Mouse (Mus musculus): ENCODE data around the gene Rcan2. TPM values are rescaled to one million over a fixed set of nuclear protein-coding genes. Genes with fewer than 3 reads are reported as not detected.
A peak's percentile ranks its signal among the peaks of the same experiment; 100 is the strongest.

Rcan2 gene
- polyA plus RNA-seq, 1 experiment from 2014 or later, result 24.5 TPM

- 79% methylated on average over 6 of the region's 6 CpGs for WGBS
- no peak for ATAC-seq
Measured at GRCm38 (mm10) chr17:44068876-44069275, 267.7 kb downstream of the Rcan2 start.

GRCm38 (mm10) chr17:44071680-44072079 lies 270.5 kb downstream of the Rcan2 start:
- Histone ChIP-seq H3K9ac (no peak overlapping the region), H3K27ac (no peak overlapping the region), H3K9me3 (replicated peaks) (no peaks in the 10 kb centered on the region), H3K4me1 (no peaks in the 10 kb centered on the region), H3K4me2 (no peak overlapping the region), H3K36me3 (ENCODE audit: poor library complexity, severe bottlenecking) (no peaks in the 10 kb centered on the region), H3K27me3 (no peaks in the 10 kb centered on the region), H3K4me3 (no peak overlapping the region)
- ATAC-seq, result no peak

More at GRCm38 (mm10) chr17:44068876-44069275, 267.7 kb downstream of the Rcan2 start:
- no peak overlapping the region for H3K9ac ChIP-seq
- H3K27me3 ChIP-seq, result no peaks in the 10 kb centered on the region
- H3K36me3 ChIP-seq (ENCODE audit: poor library complexity, severe bottlenecking), result no peaks in the 10 kb centered on the region
- H3K4me2 ChIP-seq, result no peak overlapping the region
- H3K9me3 ChIP-seq (replicated peaks), result no peaks in the 10 kb centered on the region
- no peak overlapping the region for H3K4me3 ChIP-seq
- H3K27ac ChIP-seq, result no peak overlapping the region
- H3K4me1 ChIP-seq, result no peaks in the 10 kb centered on the region

GRCm38 (mm10) chr17:44075601-44076000 lies 274.4 kb downstream of the Rcan2 start:
- H3K4me2 ChIP-seq, result no peak overlapping the region
- peaks cover 6% of the 10 kb centered on the region for H3K4me1 ChIP-seq
- WGBS, result 88% methylated on average over 3 of the region's 3 CpGs
- H3K9me3 ChIP-seq (replicated peaks), result no peaks in the 10 kb centered on the region
- H3K4me3 ChIP-seq, result no peak overlapping the region
- no peaks in the 10 kb centered on the region for H3K27me3 ChIP-seq
- no peak overlapping the region for H3K9ac ChIP-seq
- ATAC-seq, result no peak
- no peaks in the 10 kb centered on the region for H3K36me3 ChIP-seq (ENCODE audit: poor library complexity, severe bottlenecking)
- H3K27ac ChIP-seq, result no peak overlapping the region

GRCm38 (mm10) chr17:44076051-44076680 lies 275.0 kb downstream of the Rcan2 start:
- Histone ChIP-seq H3K36me3 (ENCODE audit: poor library complexity, severe bottlenecking) (peaks cover 4% of the 10 kb centered on the region), H3K4me1 (peaks cover 6% of the 10 kb centered on the region), H3K4me3 (no peak overlapping the region), H3K9me3 (replicated peaks) (no peaks in the 10 kb centered on the region), H3K27ac (no peak overlapping the region), H3K9ac (no peak overlapping the region), H3K27me3 (no peaks in the 10 kb centered on the region), H3K4me2 (no peak overlapping the region)
- WGBS, result 56% methylated on average over 6 of the region's 6 CpGs
- ATAC-seq, result no peak

DNA sequence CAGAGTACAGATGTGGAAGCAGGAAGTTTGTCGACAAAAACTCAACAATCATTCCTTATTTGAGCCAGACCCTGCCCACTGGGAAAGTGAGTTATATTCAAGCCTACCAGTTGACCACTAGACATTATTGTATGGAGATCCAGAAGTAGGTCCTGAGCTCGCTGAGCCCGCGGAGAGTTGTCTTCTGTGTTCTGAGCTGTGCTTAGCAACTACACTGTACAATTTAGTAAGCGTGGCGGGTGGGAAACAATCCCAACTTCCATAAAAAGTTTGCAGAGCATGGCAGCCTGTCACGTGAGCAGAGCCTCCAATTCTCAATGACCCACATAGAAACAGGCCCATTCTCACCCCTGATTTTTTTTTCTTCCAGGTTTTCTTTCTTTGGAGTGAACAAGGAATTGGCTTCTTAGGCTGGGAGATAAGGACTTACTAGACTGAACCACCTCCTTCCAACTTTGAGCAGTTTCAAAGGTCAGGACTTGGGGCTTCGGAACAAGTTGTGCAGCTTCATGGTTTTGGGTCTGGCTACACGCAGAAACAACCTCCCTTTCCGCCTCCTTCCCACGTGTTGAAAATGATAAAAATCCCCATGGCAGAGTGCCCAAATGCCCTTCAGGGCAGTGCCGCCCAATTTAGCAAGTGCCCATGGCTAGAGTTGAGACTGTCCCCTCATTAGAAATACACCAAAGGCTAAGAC lies 276.1 kb downstream of the Rcan2 start:
- no peak for ATAC-seq
- no peak overlapping the region for H3K9ac ChIP-seq
- H3K27ac ChIP-seq, result no peak overlapping the region
- no peaks in the 10 kb centered on the region for H3K9me3 ChIP-seq (replicated peaks)
- H3K4me2 ChIP-seq, result no peak overlapping the region
- H3K4me3 ChIP-seq, result no peak overlapping the region
- no peaks in the 10 kb centered on the region for H3K27me3 ChIP-seq
- H3K36me3 ChIP-seq (ENCODE audit: poor library complexity, severe bottlenecking), result peaks cover 16% of the 10 kb centered on the region
- WGBS, result 81% methylated on average over 12 of the region's 12 CpGs
- H3K4me1 ChIP-seq, result peaks cover 6% of the 10 kb centered on the region

- Histone ChIP-seq H3K4me1 (peaks cover 6% of the 10 kb centered on the region), H3K27ac (no peak overlapping the region), H3K4me3 (no peak overlapping the region), H3K4me2 (no peak overlapping the region), H3K9ac (no peak overlapping the region), H3K9me3 (replicated peaks) (no peaks in the 10 kb centered on the region), H3K36me3 (ENCODE audit: poor library complexity, severe bottlenecking) (peaks cover 20% of the 10 kb centered on the region), H3K27me3 (no peaks in the 10 kb centered on the region)
- WGBS, result 59% methylated on average over 2 of the region's 2 CpGs
- no peak for ATAC-seq
Measured at GRCm38 (mm10) chr17:44077843-44078160, 276.7 kb downstream of the Rcan2 start.

DNA sequence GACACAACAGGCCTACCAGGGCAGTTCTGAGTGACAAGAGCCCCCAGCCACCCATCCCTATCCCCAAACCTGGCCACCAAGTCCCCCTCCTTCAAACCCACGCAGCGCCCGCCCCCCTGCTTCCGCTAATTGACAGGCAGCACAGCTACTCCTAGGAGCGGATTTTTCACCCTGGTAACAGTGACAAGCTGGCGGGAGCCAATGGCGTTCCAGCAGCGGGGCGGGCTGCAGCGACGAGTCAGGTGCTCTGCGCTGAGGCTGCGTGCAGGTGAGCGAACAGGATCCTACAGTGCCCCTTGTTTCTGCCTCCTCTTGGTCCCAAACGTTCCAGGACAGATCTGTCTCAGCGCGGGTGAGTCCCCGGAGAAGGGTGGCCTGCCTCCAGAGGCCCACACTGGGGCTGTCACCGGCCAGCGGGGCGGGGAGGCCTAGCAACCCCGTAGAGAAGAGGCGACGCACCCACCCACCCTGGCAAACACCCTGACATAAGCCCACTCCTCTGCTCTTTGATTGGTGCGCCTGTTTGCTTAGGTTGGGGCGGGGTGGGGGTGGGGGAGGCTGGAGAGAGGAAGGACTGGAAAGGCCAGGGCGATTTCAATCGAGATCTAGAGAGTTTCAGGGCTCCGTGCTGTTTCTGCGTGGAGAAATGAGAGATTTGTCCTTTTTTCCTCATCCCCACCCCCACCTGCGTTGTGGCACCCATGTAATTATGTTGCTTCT lies 277.6 kb downstream of the Rcan2 start, which contains the start of gene Enpp5:
Gene Enpp5, plus strand, starts transcription at position 183 of the 720 bp plus-strand sequence.
- H3K4me2 ChIP-seq, result peak within 1 kb of the TSS; percentile 78
- WGBS, result 2% methylated on average over 31 of the region's 31 CpGs
- H3K27me3 ChIP-seq, result no peaks in the 10 kb centered on the region
- peak within 1 kb of the TSS; percentile 73 for H3K9ac ChIP-seq
- peak; percentile 99 for ATAC-seq
- H3K4me1 ChIP-seq, result peaks cover 6% of the 10 kb centered on the region
- peak within 1 kb of the TSS; percentile 88 for H3K27ac ChIP-seq
- H3K4me3 ChIP-seq, result peak within 1 kb of the TSS; percentile 71
- peaks cover 27% of the 10 kb centered on the region for H3K36me3 ChIP-seq (ENCODE audit: poor library complexity, severe bottlenecking)
- H3K9me3 ChIP-seq (replicated peaks), result no peaks in the 10 kb centered on the region

DNA sequence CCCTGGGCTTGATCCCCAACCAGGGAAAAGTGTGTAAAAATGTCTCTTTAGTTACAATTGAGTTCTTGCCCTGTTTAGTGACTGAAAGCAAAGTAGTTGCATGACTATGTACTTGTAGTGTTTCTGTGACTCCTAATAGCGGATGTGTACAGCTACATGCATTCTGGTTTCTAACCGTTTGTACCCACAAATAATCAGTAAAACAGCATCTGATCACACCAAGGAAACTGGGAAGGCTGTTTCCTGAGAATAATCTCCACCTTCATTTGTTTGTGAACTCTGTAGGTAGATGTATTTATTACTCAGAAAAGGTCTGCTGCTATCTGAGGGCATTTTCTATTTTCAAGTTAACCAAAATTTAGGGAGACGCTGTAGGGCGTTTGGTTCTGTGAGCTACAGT lies 282.0 kb downstream of the Rcan2 start:
- Histone ChIP-seq H3K9ac (no peak overlapping the region), H3K4me1 (peaks cover 6% of the 10 kb centered on the region), H3K4me2 (no peak overlapping the region), H3K27ac (no peak overlapping the region), H3K27me3 (no peaks in the 10 kb centered on the region), H3K4me3 (no peak overlapping the region), H3K36me3 (ENCODE audit: poor library complexity, severe bottlenecking) (peaks cover 41% of the 10 kb centered on the region), H3K9me3 (replicated peaks) (no peaks in the 10 kb centered on the region)
- WGBS, result 94% methylated on average over 4 of the region's 4 CpGs
- ATAC-seq, result no peak

- WGBS, result 98% methylated on average over 3 of the region's 3 CpGs
- Histone ChIP-seq H3K27me3 (no peaks in the 10 kb centered on the region), H3K27ac (no peak overlapping the region), H3K9ac (no peak overlapping the region), H3K4me1 (no peaks in the 10 kb centered on the region), H3K9me3 (replicated peaks) (no peaks in the 10 kb centered on the region), H3K4me3 (no peak overlapping the region), H3K4me2 (no peak overlapping the region), H3K36me3 (ENCODE audit: poor library complexity, severe bottlenecking) (peaks cover 17% of the 10 kb centered on the region)
- ATAC-seq, result no peak
Measured at GRCm38 (mm10) chr17:44088226-44088625, 287.1 kb downstream of the Rcan2 start.

Other genes starting within 250 kb of the Rcan2 start
- gene Pla2g7, start 233.3 kb upstream of the Rcan2 start, polyA plus RNA-seq (2015; fragmentation: Nextera tagmentation; extraction: Ambion mirVana), result 3.5 and 4.7 TPM in 2 replicates
- 0.03 and 0.17 TPM in 2 replicates for gene Tdrd6, start 171.1 kb upstream of the Rcan2 start, polyA plus RNA-seq (2015; fragmentation: Nextera tagmentation; extraction: Ambion mirVana)
- 102 and 107 TPM in 2 replicates for gene Slc25a27, start 134.1 kb upstream of the Rcan2 start, polyA plus RNA-seq (2015; fragmentation: Nextera tagmentation; extraction: Ambion mirVana)
- 37.3 and 38.2 TPM in 2 replicates for gene Cyp39a1, start 133.9 kb upstream of the Rcan2 start, polyA plus RNA-seq (2015; fragmentation: Nextera tagmentation; extraction: Ambion mirVana)